ENCODE assay signal across 12 mouse cellular contexts in genomic region chr6:52893811-52894500, GRCm38 (mm10).
DNase-seq lines count a peak whose midpoint lies in the region; ATAC-seq lines count a peak whose summit lies in the region.
"Had no signal": no experiment of that assay in that cellular context is flagged by ENCODE, and none has a peak within 500 bp of the region (broad histone marks: within the 10 kb centered on the region; RNA-seq: fewer than 3 reads in every experiment).

No protein-coding gene starts in this region.

- no peak overlapping the region for H3K4me2 ChIP-seq in limb, embryonic 11.5 days (ENCODE audit: low read depth, severe bottlenecking)
- peak overlapping the region; percentile 25; the same call in 1 of the 2 replicates for H3K4me2 ChIP-seq in hindbrain, embryonic 14.5 days (replicated peaks)
- H3K4me2 ChIP-seq in neural tube, embryonic 12.5 days (replicated peaks), result peak overlapping the region; percentile 41
- H3K4me2 ChIP-seq: heart, embryonic 11.5 days had no signal

- peaks cover 1% of the 10 kb centered on the region for H3K4me1 ChIP-seq in limb, embryonic 11.5 days (ENCODE audit: control insufficient read depth, insufficient read depth, low read length)
- peaks cover 44% of the 10 kb centered on the region for H3K4me1 ChIP-seq in limb, embryonic 10.5 days
- peaks cover 46% of the 10 kb centered on the region for H3K4me1 ChIP-seq in forebrain, embryonic 10.5 days
- H3K4me1 ChIP-seq in hindbrain, embryonic 14.5 days (replicated peaks; ENCODE audit: control insufficient read depth, insufficient read depth, low read length), result peaks cover 23% of the 10 kb centered on the region
- peaks cover 26% of the 10 kb centered on the region for H3K4me1 ChIP-seq in neural tube, embryonic 12.5 days

- 54% methylated on average over 9 of the region's 9 CpGs for WGBS in limb, embryonic 11.5 days
- 65% methylated on average over 9 of the region's 9 CpGs for WGBS in limb, embryonic 10.5 days
- 41% methylated on average over 9 of the region's 9 CpGs for WGBS in forebrain, embryonic 10.5 days
- 27% methylated on average over 9 of the region's 9 CpGs for WGBS in hindbrain, embryonic 14.5 days
- 23% methylated on average over 9 of the region's 9 CpGs for WGBS in neural tube, embryonic 12.5 days

- no peak for DNase-seq in limb, embryonic 11.5 days (ENCODE audit: low spot score)
- DNase-seq in limb, embryonic 10.5 days (ENCODE audit: low spot score), result no peak
- DNase-seq in forebrain, embryonic 10.5 days (ENCODE audit: extremely low spot score, low spot score), result no peak
- no peak for DNase-seq in hindbrain, embryonic 14.5 days (ENCODE audit: low spot score)
- DNase-seq in heart, adult 18-20 months, result no peak
- DNase-seq: kidney, adult 18-20 months; lung, postnatal 10 days had no signal

- no peak for ATAC-seq in limb, embryonic 11.5 days (ENCODE audit: insufficient number of reproducible peaks, low FRiP score, low TSS enrichment, low read depth)
- peak; percentile 79; the same call in 1 of the 2 replicates for ATAC-seq in hindbrain, embryonic 14.5 days (ENCODE audit: low FRiP score)
- peak; percentile 80 for ATAC-seq in neural tube, embryonic 12.5 days (ENCODE audit: low FRiP score, low read depth)
- no peak for ATAC-seq in granulocyte monocyte progenitor cell, adult 5-6 weeks (replicated peaks; ENCODE audit: poor library complexity, severe bottlenecking)
- no peak for ATAC-seq in monocyte, adult 5-6 weeks (replicated peaks; ENCODE audit: insufficient number of reproducible peaks, low FRiP score, low TSS enrichment, poor library complexity, severe bottlenecking)
- ATAC-seq: CD4-positive, CD25-positive, alpha-beta regulatory T cell, adult 4 months had no signal

- H3K27ac ChIP-seq in limb, embryonic 11.5 days (replicated peaks; ENCODE audit: low read depth, low read length), result peak overlapping the region; percentile 68; the same call in 1 of the 2 replicates
- no peak overlapping the region for H3K27ac ChIP-seq in limb, embryonic 10.5 days
- peak overlapping the region; percentile 78 for H3K27ac ChIP-seq in forebrain, embryonic 10.5 days
- H3K27ac ChIP-seq in hindbrain, embryonic 14.5 days, result peak overlapping the region; percentile 60; the same call in 1 of the 2 replicates
- no peak overlapping the region for H3K27ac ChIP-seq in neural tube, embryonic 12.5 days

- H3K9ac ChIP-seq in limb, embryonic 11.5 days (ENCODE audit: low read length), result no peak overlapping the region
- H3K9ac ChIP-seq in hindbrain, embryonic 14.5 days, result no peak overlapping the region
- no peak overlapping the region for H3K9ac ChIP-seq in neural tube, embryonic 12.5 days

- no peak overlapping the region for H3K4me3 ChIP-seq in limb, embryonic 11.5 days (ENCODE audit: low read depth, low read length)
- H3K4me3 ChIP-seq in limb, embryonic 10.5 days, result no peak overlapping the region
- no peak overlapping the region for H3K4me3 ChIP-seq in forebrain, embryonic 10.5 days
- H3K4me3 ChIP-seq in hindbrain, embryonic 14.5 days (replicated peaks; ENCODE audit: low read length), result no peak overlapping the region
- H3K4me3 ChIP-seq in neural tube, embryonic 12.5 days, result no peak overlapping the region

- no peaks in the 10 kb centered on the region for H3K27me3 ChIP-seq in limb, embryonic 11.5 days (ENCODE audit: control insufficient read depth, insufficient read depth, low read length)
- no peaks in the 10 kb centered on the region for H3K27me3 ChIP-seq in limb, embryonic 10.5 days (ENCODE audit: low read depth, poor library complexity, severe bottlenecking)
- H3K27me3 ChIP-seq in forebrain, embryonic 10.5 days (ENCODE audit: poor library complexity, severe bottlenecking), result peaks cover 31% of the 10 kb centered on the region
- H3K27me3 ChIP-seq in hindbrain, embryonic 14.5 days (ENCODE audit: control insufficient read depth, insufficient read depth, low read length), result no peaks in the 10 kb centered on the region
- no peaks in the 10 kb centered on the region for H3K27me3 ChIP-seq in neural tube, embryonic 12.5 days (replicated peaks)

- no peaks in the 10 kb centered on the region for H3K36me3 ChIP-seq in limb, embryonic 11.5 days (ENCODE audit: control insufficient read depth, insufficient read depth, low read length)
- no peaks in the 10 kb centered on the region for H3K36me3 ChIP-seq in limb, embryonic 10.5 days
- no peaks in the 10 kb centered on the region for H3K36me3 ChIP-seq in forebrain, embryonic 10.5 days (replicated peaks)
- no peaks in the 10 kb centered on the region for H3K36me3 ChIP-seq in hindbrain, embryonic 14.5 days (replicated peaks; ENCODE audit: control insufficient read depth, insufficient read depth)
- H3K36me3 ChIP-seq in neural tube, embryonic 12.5 days, result no peaks in the 10 kb centered on the region

- H3K9me3 ChIP-seq in limb, embryonic 11.5 days (ENCODE audit: control insufficient read depth, low read length), result no peaks in the 10 kb centered on the region
- H3K9me3 ChIP-seq in limb, embryonic 10.5 days (replicated peaks), result no peaks in the 10 kb centered on the region
- H3K9me3 ChIP-seq in forebrain, embryonic 10.5 days, result no peaks in the 10 kb centered on the region
- H3K9me3 ChIP-seq in hindbrain, embryonic 14.5 days (ENCODE audit: control insufficient read depth, low read length), result no peaks in the 10 kb centered on the region
- H3K9me3 ChIP-seq in neural tube, embryonic 12.5 days, result no peaks in the 10 kb centered on the region

Comparison
In these comparisons a context has a peak if more than half of its experiments do, and no peak if none do; other contexts are left out.
1. H3K27ac ChIP-seq: peak in limb, embryonic 11.5 days (single experiment), forebrain, embryonic 10.5 days (single experiment) and hindbrain, embryonic 14.5 days (single experiment); none in limb, embryonic 10.5 days (single experiment) and neural tube, embryonic 12.5 days (single experiment).
2. ATAC-seq: peak in hindbrain, embryonic 14.5 days (single experiment) and neural tube, embryonic 12.5 days (single experiment); none in limb, embryonic 11.5 days (single experiment), granulocyte monocyte progenitor cell, adult 5-6 weeks (single experiment) and monocyte, adult 5-6 weeks (single experiment).